Comparison of ENCODE assay signal across 10 mouse cellular contexts in the genomic region with DNA sequence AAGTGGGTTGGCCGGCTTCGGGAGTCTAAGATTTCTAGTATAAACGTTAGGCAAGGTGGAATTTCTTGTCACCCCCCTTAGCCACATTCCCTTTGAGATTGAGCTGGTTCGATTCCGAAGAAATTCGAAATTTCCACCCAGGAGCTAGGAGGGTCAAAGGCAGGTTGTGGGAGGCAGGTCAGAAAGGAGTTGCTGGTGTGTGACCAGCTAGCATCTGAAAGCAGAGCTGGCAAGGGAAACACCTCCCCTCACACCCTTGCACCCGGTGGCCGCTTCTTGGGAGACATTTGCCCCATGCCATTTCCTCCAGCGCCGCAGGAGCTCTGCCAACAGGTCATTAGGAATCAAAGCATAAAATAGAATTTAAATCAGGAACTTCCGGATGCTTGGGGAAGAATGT. TPM values are rescaled to one million over a fixed set of nuclear protein-coding genes. Genes with fewer than 3 reads are reported as not detected.
DNase-seq lines count a peak whose midpoint lies in the region; ATAC-seq and TF ChIP-seq lines count a peak whose summit lies in the region.
"Had no signal": no experiment of that assay in that cellular context is flagged by ENCODE, and none has a peak within 500 bp of the region (broad histone marks: within the 10 kb centered on the region; RNA-seq: fewer than 3 reads in every experiment).

No protein-coding gene starts in this region.

- ATAC-seq in heart, embryonic 15.5 days (replicated peaks; ENCODE audit: insufficient number of reproducible peaks, insufficient read depth, low FRiP score, low read depth) = no peak
- ATAC-seq in limb, embryonic 12.5 days (ENCODE audit: insufficient number of reproducible peaks, insufficient read depth, low FRiP score, low TSS enrichment, low read depth) = no peak
- no peak for ATAC-seq in monocyte, adult 5-6 weeks (replicated peaks; ENCODE audit: insufficient number of reproducible peaks, low FRiP score, low TSS enrichment, poor library complexity, severe bottlenecking)

- 6% methylated on average over 11 of the region's 11 CpGs for WGBS in heart, embryonic 15.5 days
- WGBS in limb, embryonic 12.5 days = 2% methylated on average over 11 of the region's 11 CpGs
- WGBS in small intestine, adult 2 months = 10% methylated on average over 11 of the region's 11 CpGs

- peak overlapping the region; percentile 92 for H3K4me2 ChIP-seq in heart, embryonic 15.5 days
- H3K4me2 ChIP-seq in limb, embryonic 12.5 days = peak overlapping the region; percentile 89

- peak; percentile 15 for DNase-seq in gastrocnemius, postnatal 14 days
- no peak for DNase-seq in gastrocnemius, adult 18-20 months (ENCODE audit: low spot score)
- DNase-seq in Muller cell, postnatal 12 days (ENCODE audit: inconsistent ontology term) = no peak

- intact Hi-C loops in gastrocnemius, postnatal 14 days (cut with DNase I; ENCODE audit: low total_unique reads) = no loop called here

- TF ChIP-seq CTCF in ES-Bruce4 (IDR thresholded peaks at IDR 0.05; ENCODE audit: low read depth, low read length) = no peak
- no peak for TF ChIP-seq CTCF in small intestine, adult 2 months (IDR thresholded peaks at IDR 0.05; ENCODE audit: extremely low read depth, insufficient read length, insufficient replicate concordance, low read depth, low read length)

- H3K27me3 ChIP-seq in ES-Bruce4 (ENCODE audit: control insufficient read depth, insufficient read depth, low read length, poor library complexity, severe bottlenecking) = no peaks in the 10 kb centered on the region
- H3K27me3 ChIP-seq in heart, embryonic 15.5 days = no peaks in the 10 kb centered on the region
- H3K27me3 ChIP-seq in limb, embryonic 12.5 days = no peaks in the 10 kb centered on the region
- H3K27me3 ChIP-seq in small intestine, adult 2 months (ENCODE audit: control insufficient read depth, insufficient read depth, low read length) = no peaks in the 10 kb centered on the region
- H3K27me3 ChIP-seq: CH12.LX had no signal

- no peaks in the 10 kb centered on the region for H3K9me3 ChIP-seq in ES-Bruce4 (replicated peaks; ENCODE audit: control insufficient read depth, insufficient read depth, low read length, poor library complexity, severe bottlenecking)
- H3K9me3 ChIP-seq in heart, embryonic 15.5 days (replicated peaks) = no peaks in the 10 kb centered on the region
- no peaks in the 10 kb centered on the region for H3K9me3 ChIP-seq in limb, embryonic 12.5 days

- H3K9ac ChIP-seq in ES-Bruce4 (ENCODE audit: low read depth, poor library complexity, severe bottlenecking) = peak overlapping the region; percentile 99
- H3K9ac ChIP-seq in heart, embryonic 15.5 days = peak overlapping the region; percentile 89
- peak overlapping the region; percentile 99 for H3K9ac ChIP-seq in limb, embryonic 12.5 days (replicated peaks)

- no peak for TF ChIP-seq EP300 in ES-Bruce4 (IDR thresholded peaks at IDR 0.05; ENCODE audit: insufficient read depth, low read depth, low read length)

- no peak for TF ChIP-seq POLR2A in ES-Bruce4 (IDR thresholded peaks at IDR 0.05; ENCODE audit: insufficient read depth, low read length)
- 0 out of 2 replicates have a peak, but pooled peaks have one; percentile 0 for TF ChIP-seq POLR2A in small intestine, adult 2 months (IDR thresholded peaks at IDR 0.05; ENCODE audit: low read depth, low read length)

- peaks cover 7% of the 10 kb centered on the region for H3K36me3 ChIP-seq in ES-Bruce4 (ENCODE audit: control insufficient read depth, insufficient read depth, low read length, poor library complexity, severe bottlenecking)
- no peaks in the 10 kb centered on the region for H3K36me3 ChIP-seq in heart, embryonic 15.5 days
- no peaks in the 10 kb centered on the region for H3K36me3 ChIP-seq in limb, embryonic 12.5 days
- H3K36me3 ChIP-seq in small intestine, adult 2 months (ENCODE audit: control insufficient read depth, insufficient read depth, low read length) = no peaks in the 10 kb centered on the region

- peak overlapping the region; percentile 92 for H3K27ac ChIP-seq in ES-Bruce4 (ENCODE audit: insufficient read depth, low read length)
- peak overlapping the region; percentile 100 for H3K27ac ChIP-seq in heart, embryonic 15.5 days
- H3K27ac ChIP-seq in limb, embryonic 12.5 days = peak overlapping the region; percentile 99
- no peak overlapping the region for H3K27ac ChIP-seq in small intestine, adult 2 months (ENCODE audit: insufficient read depth, low read depth, low read length)

- peak overlapping the region; percentile 50 for H3K4me3 ChIP-seq in ES-Bruce4 (ENCODE audit: low read depth, low read length)
- H3K4me3 ChIP-seq in heart, embryonic 15.5 days = peak overlapping the region; percentile 74
- H3K4me3 ChIP-seq in limb, embryonic 12.5 days (replicated peaks) = peak overlapping the region; percentile 86
- peak overlapping the region; percentile 63 for H3K4me3 ChIP-seq in small intestine, adult 2 months (ENCODE audit: low read depth, low read length)

- H3K4me1 ChIP-seq in ES-Bruce4 (ENCODE audit: control insufficient read depth, insufficient read depth, low read length) = no peaks in the 10 kb centered on the region
- peaks cover 4% of the 10 kb centered on the region for H3K4me1 ChIP-seq in heart, embryonic 15.5 days (replicated peaks)
- H3K4me1 ChIP-seq in limb, embryonic 12.5 days (replicated peaks) = peaks cover 5% of the 10 kb centered on the region
- H3K4me1 ChIP-seq in small intestine, adult 2 months (ENCODE audit: control insufficient read depth, insufficient read depth, insufficient read length, low read length) = peaks cover 2% of the 10 kb centered on the region; the same call in 1 of the 2 replicates

RNA-seq across cellular contexts. Expression of a gene that starts 2.5 kb away (rescaled TPM):
- 10 to 100 TPM; 25.0 to 31.8 TPM for total RNA-seq in gastrocnemius, postnatal 14 days (2021)
- total RNA-seq in gastrocnemius, adult 18-20 months (2021) = 10 to 100 TPM; 13.5 to 19.3 TPM
- 69.6 and 71.3 TPM in 2 replicates for polyA plus RNA-seq in ES-Bruce4 (2011; ENCODE audit: insufficient read depth, insufficient read length, low read depth, missing spikeins)
- polyA plus RNA-seq in heart, embryonic 15.5 days (2015; fragmentation: Nextera tagmentation; extraction: Ambion mirVana) = 43.2 and 72.3 TPM in 2 replicates
- 61.0 and 80.3 TPM in 2 replicates for polyA plus RNA-seq in limb, embryonic 12.5 days (2016; fragmentation: Nextera tagmentation; extraction: Ambion mirVana)
- 5.6 and 11.6 TPM in 2 replicates for polyA plus RNA-seq in small intestine, adult 2 months (2012; rRNA removed)
- 81.2 to 123 TPM (median 94.5 TPM) in 3 replicates for total RNA-seq in monocyte, adult 5-6 weeks (2017)
- total RNA-seq: CH12.LX had no signal
- polyA plus RNA-seq: erythroblast, embryonic 14.5 days had no signal
